Mouse (Mus musculus) mouse trophoblast stem cell (cell line): Measurements from ENCODE around the gene Smarcc2.
"Not testable (repeated sequence)": the region's sequence is repeated elsewhere in the genome, so short reads cannot be mapped to it uniquely, and the experiment has no call there.

Experiments used
- in situ Hi-C, 2 experiments: fragments of 300-500 bp; cut with MseI, MboI; formaldehyde crosslinking; loops; 2 replicates in 1 of 2; 3 replicates in 1 of 2; pipeline ENCODE4 v1.15.1; 2025

Gene Smarcc2

DNA sequence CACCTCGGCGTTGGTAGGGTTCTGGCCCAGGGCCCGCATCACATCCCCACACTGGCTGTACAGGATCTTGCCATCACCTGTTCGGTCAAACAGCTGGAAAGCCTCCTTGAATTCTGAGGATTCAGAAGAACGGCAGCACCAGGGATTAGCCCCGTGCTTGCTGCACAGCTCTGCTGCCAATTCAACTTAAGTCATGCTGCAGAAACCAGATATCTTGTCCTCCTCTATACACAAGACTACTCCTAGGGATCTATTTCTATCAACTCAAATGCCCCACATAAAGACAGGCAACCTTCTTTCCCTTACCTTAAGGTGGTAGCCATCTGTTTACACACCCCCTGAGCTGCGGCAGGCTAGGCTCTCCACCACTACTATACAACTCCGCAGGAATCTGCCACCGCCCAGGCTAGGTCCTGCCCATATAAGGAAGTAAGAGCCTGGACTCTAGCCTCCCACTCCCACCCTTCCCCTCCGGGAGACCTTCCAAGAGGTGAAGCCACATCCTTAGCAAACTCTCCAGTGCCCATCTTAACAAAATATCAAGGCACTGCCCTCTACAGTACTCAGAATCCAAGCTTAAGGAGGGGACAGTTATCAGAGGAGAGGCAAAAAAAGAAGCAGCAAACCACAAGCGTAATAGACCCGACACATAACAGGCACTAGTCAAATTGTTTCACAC is 33.7 kb downstream of the Smarcc2 start:
- in situ Hi-C loops: no loop called here

GRCm38 (mm10) chr10:128493319-128493694 is 34.3 kb downstream of the Smarcc2 start:
- in situ Hi-C loops: no loop called here

DNA sequence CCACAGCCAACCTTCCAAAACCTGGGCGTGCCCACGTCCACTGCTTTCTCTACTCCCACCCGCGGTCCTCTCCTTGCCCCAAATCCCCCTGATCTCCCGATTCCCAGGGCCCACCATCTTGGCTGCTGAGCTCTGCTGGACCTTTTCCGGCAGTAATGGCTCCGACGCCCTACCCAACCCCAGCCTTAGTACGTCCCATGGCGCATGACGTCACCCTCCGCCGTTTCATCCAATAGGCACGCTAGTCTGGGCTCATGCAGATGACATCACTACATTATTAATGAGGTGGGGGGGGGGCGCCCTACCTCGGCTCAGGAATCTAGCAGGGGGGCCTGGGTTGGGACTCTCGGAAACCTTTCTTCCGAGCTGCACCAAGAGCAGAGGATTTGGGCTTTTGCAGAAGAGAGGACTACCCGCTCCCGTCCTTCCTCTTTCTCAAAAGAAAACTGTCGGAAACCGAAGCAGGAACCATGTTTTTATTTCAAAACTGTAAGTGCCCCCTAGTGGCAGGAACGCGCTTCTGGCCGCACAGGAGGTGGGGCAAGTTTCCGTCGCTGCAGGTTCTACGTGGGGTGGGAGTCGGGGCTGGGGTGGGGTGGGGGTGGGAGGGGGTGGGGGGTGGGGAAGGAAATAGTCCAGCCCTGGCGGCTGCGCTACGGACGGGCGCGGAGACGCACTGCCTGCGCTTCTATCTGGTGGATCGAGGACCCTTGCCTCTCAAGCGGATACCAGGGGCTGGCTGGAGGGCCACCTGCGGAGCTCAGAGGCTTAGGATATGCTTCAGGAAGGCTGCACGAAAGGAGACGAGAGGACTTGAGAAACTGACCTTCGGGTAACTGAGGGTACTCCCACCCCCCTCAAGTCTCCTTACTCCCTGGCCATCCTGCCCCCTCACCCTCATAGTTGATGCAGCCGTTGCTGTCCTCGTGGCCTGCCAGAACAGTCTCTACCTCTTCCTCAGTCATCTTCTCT is 34.9 kb downstream of the Smarcc2 start, which contains the start of gene Myl6:
Myl6 (minus strand) TSS at position 451 of the 972 bp plus-strand sequence.
- in situ Hi-C loops: no loop called here

- in situ Hi-C loops: no loop called here
Measured at GRCm38 (mm10) chr10:128494667-128495245, 35.7 kb downstream of the Smarcc2 start.

DNA sequence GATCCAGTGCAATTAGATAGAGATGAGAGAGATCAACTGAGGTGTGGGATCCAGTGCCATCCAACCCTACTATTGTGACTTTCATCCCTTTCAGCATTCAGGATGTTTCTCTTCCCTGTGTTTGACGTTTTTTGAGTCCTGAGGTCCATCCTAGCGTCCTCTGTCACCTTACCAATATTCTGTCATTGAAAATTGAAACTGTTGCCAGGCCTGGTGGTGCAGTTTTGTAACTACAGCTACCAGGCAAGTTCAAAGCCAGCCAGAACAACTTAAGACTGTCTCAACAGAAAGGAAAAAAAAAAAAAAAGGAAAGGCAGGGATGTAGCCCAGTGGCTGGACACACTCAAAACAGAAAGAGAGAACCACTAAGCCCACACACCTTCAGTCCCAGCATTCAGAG is 36.2 kb downstream of the Smarcc2 start:
- in situ Hi-C loops: no loop called here

DNA sequence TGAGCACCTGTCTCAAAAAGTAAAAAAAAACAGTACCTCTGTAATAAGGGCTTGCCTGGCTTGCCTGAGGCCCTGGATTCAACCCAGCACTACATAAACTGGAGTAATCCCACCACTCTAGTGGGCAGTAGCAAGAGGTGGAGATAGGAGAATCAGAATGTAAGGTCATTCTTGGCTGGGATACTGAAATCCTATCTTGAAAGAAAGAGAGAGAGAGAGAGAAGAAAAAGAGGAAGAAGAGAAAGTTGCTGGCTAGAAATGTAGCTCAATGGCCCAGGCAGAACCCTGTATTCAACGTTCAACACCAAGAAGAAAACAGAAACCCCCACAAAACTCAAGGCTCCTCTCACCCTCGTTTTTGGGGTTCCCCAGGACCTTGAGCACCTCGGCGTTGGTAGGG is 36.9 kb downstream of the Smarcc2 start:
- in situ Hi-C loops: no loop called here

- in situ Hi-C loops: no loop called here
Measured at GRCm38 (mm10) chr10:128496509-128497077, 37.5 kb downstream of the Smarcc2 start.

GRCm38 (mm10) chr10:128497134-128497737 is 38.2 kb downstream of the Smarcc2 start:
- in situ Hi-C loops: no loop called here

- in situ Hi-C loops: no loop called here
Measured at GRCm38 (mm10) chr10:128498590-128498989, 39.5 kb downstream of the Smarcc2 start, which contains the start of gene Myl6b. Gene Myl6b (minus strand): TSS chr10:128498685.

DNA sequence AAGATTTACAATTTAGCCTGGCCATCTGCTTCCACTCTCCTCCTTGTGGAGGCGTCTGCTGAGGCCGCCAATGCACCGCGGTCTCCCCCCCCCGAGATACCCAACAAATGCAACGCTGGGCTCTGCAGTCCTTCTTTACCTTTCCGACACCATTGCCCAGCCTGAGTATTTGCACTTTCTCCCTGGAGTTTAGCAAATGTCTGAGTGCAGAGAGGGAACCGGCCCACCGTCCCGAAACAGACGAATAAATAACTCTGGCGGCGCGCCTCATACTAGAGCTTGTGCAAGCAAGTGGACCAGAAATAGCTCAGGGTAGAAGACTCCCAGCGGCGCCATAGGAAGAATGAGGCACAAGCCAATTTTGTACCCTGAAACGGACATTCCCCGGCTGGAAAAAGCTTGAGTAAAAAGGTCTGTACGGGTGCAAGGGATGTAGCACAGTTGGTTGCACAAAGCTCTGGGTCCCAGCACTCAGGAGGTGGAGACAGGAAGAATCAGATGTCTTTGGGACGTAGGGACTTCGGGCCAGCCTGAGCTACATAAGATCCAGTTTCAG is 40.1 kb downstream of the Smarcc2 start:
- in situ Hi-C loops: no loop called here

DNA sequence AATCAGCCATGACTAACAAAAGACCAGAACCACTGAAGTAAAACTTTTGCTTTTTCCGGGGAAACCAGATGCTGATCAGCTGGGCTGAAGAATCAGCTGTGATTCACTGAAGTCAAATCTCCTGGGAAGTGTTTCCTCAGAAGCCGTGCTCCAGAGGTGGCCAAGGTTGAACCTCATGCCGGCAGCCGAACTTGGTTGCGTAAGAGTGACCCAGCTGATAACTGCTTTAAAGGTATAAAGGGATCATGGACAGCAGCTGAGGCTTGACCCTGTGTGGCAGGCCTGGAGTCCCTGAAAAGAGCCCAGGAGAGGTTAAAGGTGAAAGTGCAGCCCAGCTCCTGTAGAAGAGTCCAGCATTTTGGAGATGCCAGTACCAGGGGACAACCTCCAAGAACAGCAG is 43.3 kb downstream of the Smarcc2 start:
- in situ Hi-C loops: no loop called here

GRCm38 (mm10) chr10:128503532-128503931 is 44.5 kb downstream of the Smarcc2 start:
- in situ Hi-C loops: no loop called here

DNA sequence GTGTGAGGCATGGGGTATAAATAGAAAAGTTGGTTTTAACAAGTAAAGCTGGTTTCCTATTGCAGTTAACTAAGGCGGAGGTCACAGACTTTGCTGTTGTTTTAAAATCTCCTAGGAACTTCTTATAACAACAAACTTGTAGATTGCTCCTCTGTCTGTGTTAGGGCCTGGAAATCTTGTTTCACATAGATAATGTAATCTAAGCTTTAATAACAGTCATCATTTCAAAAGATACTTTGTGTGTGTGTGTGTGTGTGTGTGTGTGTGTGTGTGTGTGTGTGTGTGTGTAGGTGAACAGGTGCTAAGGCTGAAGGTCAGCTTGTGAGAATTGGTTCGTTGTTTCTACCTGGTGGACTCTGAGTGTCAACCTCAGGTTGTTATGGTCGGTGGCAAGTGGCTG is 45.0 kb downstream of the Smarcc2 start:
- in situ Hi-C loops: no loop called here

GRCm38 (mm10) chr10:128504641-128505370 is 45.8 kb downstream of the Smarcc2 start:
- in situ Hi-C loops: no loop called here

DNA sequence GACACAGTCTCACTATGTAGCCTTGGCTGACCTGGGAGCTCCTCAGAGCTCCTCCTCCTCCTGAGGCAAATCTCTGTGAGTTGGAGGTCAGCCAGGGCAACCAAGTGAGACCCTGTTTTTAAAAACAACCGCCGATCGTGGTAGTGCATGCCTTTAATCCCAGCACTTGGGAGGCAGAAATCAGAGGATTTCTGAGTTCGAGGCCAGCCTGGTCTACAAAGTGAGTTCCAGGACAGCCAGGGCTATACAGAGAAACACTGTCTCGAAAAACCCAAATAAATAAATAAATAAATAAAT is 46.3 kb downstream of the Smarcc2 start:
- in situ Hi-C loops: not testable (repeated sequence)

DNA sequence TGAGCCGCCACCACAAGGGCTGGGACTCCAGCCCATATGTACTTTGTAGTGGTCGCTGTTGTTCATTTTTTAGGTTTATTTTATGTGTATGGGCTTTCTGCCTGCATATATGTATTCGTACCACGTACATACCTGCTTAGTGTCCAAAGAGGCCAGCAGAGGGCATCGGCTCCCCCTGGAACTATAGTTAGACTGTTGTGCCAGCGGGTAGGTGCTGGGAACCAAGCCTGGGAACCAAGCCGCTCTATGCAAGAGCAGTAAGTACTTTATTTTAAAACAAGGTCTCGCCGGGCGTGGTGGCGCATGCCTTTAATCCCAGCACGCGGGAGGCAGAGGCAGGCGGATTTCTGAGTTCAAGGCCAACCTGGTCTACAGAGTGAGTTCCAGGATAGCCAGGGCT is 46.9 kb downstream of the Smarcc2 start:
- in situ Hi-C loops: no loop called here

- in situ Hi-C loops: no loop called here
Measured at GRCm38 (mm10) chr10:128508260-128508659, 49.2 kb downstream of the Smarcc2 start.

GRCm38 (mm10) chr10:128509203-128509602 is 50.2 kb downstream of the Smarcc2 start:
- in situ Hi-C loops: no loop called here

DNA sequence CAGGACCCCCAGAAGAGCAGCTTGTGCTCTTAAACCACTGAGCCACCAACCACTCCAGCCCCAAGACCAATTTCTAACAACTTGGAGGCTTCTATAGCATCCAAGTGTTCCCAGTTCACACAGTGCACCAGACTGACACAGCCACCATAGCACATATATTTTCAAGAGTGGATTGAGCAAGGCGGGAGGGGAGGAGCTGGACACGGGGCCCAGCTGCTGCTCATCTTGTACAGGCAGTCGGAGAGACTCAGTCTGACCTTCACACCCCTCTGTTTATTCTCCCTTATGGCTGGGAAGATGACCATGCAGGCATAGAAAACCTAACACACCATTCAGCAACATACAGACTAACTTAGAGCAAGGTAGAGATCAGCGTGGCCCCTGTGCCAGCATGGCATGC is 50.8 kb downstream of the Smarcc2 start:
- in situ Hi-C loops: no loop called here

- in situ Hi-C loops: no loop called here
Measured at GRCm38 (mm10) chr10:128510301-128510700, 51.3 kb downstream of the Smarcc2 start.

GRCm38 (mm10) chr10:128511189-128511588 is 52.1 kb downstream of the Smarcc2 start:
- in situ Hi-C loops: no loop called here
